Mouse (Mus musculus): ENCODE measurements around the gene Tax1bp1. TPM values are rescaled to one million over a fixed set of nuclear protein-coding genes. Genes with fewer than 3 reads are reported as not detected.

The Tax1bp1 gene
- polyA plus RNA-seq, 1 experiment from 2014 or later, result 161 TPM

GRCm38 (mm10) chr6:52679565-52679964, 34.0 kb upstream of the Tax1bp1 start:
- 84% methylated on average over 9 of the region's 9 CpGs for WGBS
- H3K4me1 ChIP-seq (replicated peaks; ENCODE audit: control insufficient read depth, insufficient read depth, low read length), result peaks cover 4% of the 10 kb centered on the region; the same call in 1 of the 2 replicates

GRCm38 (mm10) chr6:52680458-52681032, 33.0 kb upstream of the Tax1bp1 start:
- no peak overlapping the region for H3K4me2 ChIP-seq (ENCODE audit: low read length)
- ATAC-seq, result no peak
- 58% methylated on average over 8 of the region's 8 CpGs for WGBS
- H3K9ac ChIP-seq (replicated peaks; ENCODE audit: low read depth, low read length), result no peak overlapping the region
- H3K27ac ChIP-seq (ENCODE audit: low read length), result no peak overlapping the region
- no peaks in the 10 kb centered on the region for H3K27me3 ChIP-seq (replicated peaks; ENCODE audit: control insufficient read depth, insufficient read depth, low read length)
- H3K4me1 ChIP-seq (replicated peaks; ENCODE audit: control insufficient read depth, insufficient read depth, low read length), result no peaks in the 10 kb centered on the region
- no peaks in the 10 kb centered on the region for H3K36me3 ChIP-seq (ENCODE audit: control insufficient read depth, insufficient read depth)
- no peaks in the 10 kb centered on the region for H3K9me3 ChIP-seq (ENCODE audit: control insufficient read depth, low read length)
- H3K4me3 ChIP-seq (replicated peaks; ENCODE audit: low read length), result no peak overlapping the region

More at GRCm38 (mm10) chr6:52679565-52679964, 34.0 kb upstream of the Tax1bp1 start:
- no peaks in the 10 kb centered on the region for H3K9me3 ChIP-seq (ENCODE audit: control insufficient read depth, low read length)
- H3K9ac ChIP-seq (replicated peaks; ENCODE audit: low read depth, low read length), result no peak overlapping the region
- H3K27me3 ChIP-seq (replicated peaks; ENCODE audit: control insufficient read depth, insufficient read depth, low read length), result no peaks in the 10 kb centered on the region
- no peak overlapping the region for H3K4me2 ChIP-seq (ENCODE audit: low read length)
- no peak for ATAC-seq
- H3K27ac ChIP-seq (ENCODE audit: low read length), result no peak overlapping the region
- H3K36me3 ChIP-seq (ENCODE audit: control insufficient read depth, insufficient read depth), result no peaks in the 10 kb centered on the region
- H3K4me3 ChIP-seq (replicated peaks; ENCODE audit: low read length), result no peak overlapping the region

- Histone ChIP-seq H3K9ac (replicated peaks; ENCODE audit: low read depth, low read length) (no peak overlapping the region), H3K36me3 (ENCODE audit: control insufficient read depth, insufficient read depth) (no peaks in the 10 kb centered on the region), H3K27ac (ENCODE audit: low read length) (no peak overlapping the region), H3K4me2 (ENCODE audit: low read length) (no peak overlapping the region), H3K9me3 (ENCODE audit: control insufficient read depth, low read length) (no peaks in the 10 kb centered on the region), H3K4me1 (replicated peaks; ENCODE audit: control insufficient read depth, insufficient read depth, low read length) (no peaks in the 10 kb centered on the region), H3K4me3 (replicated peaks; ENCODE audit: low read length) (no peak overlapping the region), H3K27me3 (replicated peaks; ENCODE audit: control insufficient read depth, insufficient read depth, low read length) (no peaks in the 10 kb centered on the region)
- 73% methylated on average over 6 of the region's 6 CpGs for WGBS
- ATAC-seq, result no peak
These were observed 31.6 kb upstream of the Tax1bp1 start for GRCm38 (mm10) chr6:52681847-52682485.

GRCm38 (mm10) chr6:52682607-52683006, 30.9 kb upstream of the Tax1bp1 start:
- Histone ChIP-seq H3K9ac (replicated peaks; ENCODE audit: low read depth, low read length) (no peak overlapping the region), H3K9me3 (ENCODE audit: control insufficient read depth, low read length) (no peaks in the 10 kb centered on the region), H3K4me3 (replicated peaks; ENCODE audit: low read length) (no peak overlapping the region), H3K27me3 (replicated peaks; ENCODE audit: control insufficient read depth, insufficient read depth, low read length) (no peaks in the 10 kb centered on the region), H3K27ac (ENCODE audit: low read length) (no peak overlapping the region), H3K36me3 (ENCODE audit: control insufficient read depth, insufficient read depth) (no peaks in the 10 kb centered on the region), H3K4me1 (replicated peaks; ENCODE audit: control insufficient read depth, insufficient read depth, low read length) (no peaks in the 10 kb centered on the region), H3K4me2 (ENCODE audit: low read length) (no peak overlapping the region)
- ATAC-seq, result no peak
- 87% methylated on average over 3 of the region's 3 CpGs for WGBS

GRCm38 (mm10) chr6:52686901-52687500, 26.5 kb upstream of the Tax1bp1 start:
- WGBS, result 38% methylated on average over 5 of the region's 5 CpGs
- ATAC-seq, result no peak
- H3K9ac ChIP-seq (replicated peaks; ENCODE audit: low read depth, low read length), result no peak overlapping the region
- no peak overlapping the region for H3K4me2 ChIP-seq (ENCODE audit: low read length)
- no peaks in the 10 kb centered on the region for H3K36me3 ChIP-seq (ENCODE audit: control insufficient read depth, insufficient read depth)
- no peak overlapping the region for H3K27ac ChIP-seq (ENCODE audit: low read length)
- no peaks in the 10 kb centered on the region for H3K9me3 ChIP-seq (ENCODE audit: control insufficient read depth, low read length)
- no peak overlapping the region for H3K4me3 ChIP-seq (replicated peaks; ENCODE audit: low read length)
- no peaks in the 10 kb centered on the region for H3K4me1 ChIP-seq (replicated peaks; ENCODE audit: control insufficient read depth, insufficient read depth, low read length)
- no peaks in the 10 kb centered on the region for H3K27me3 ChIP-seq (replicated peaks; ENCODE audit: control insufficient read depth, insufficient read depth, low read length)

GRCm38 (mm10) chr6:52690365-52690764, 23.2 kb upstream of the Tax1bp1 start:
- no peak overlapping the region for H3K9ac ChIP-seq (replicated peaks; ENCODE audit: low read depth, low read length)
- no peak overlapping the region for H3K4me2 ChIP-seq (ENCODE audit: low read length)
- no peak for ATAC-seq
- 89% methylated on average over 3 of the region's 3 CpGs for WGBS
- H3K4me3 ChIP-seq (replicated peaks; ENCODE audit: low read length), result no peak overlapping the region
- H3K36me3 ChIP-seq (ENCODE audit: control insufficient read depth, insufficient read depth), result no peaks in the 10 kb centered on the region
- H3K27me3 ChIP-seq (replicated peaks; ENCODE audit: control insufficient read depth, insufficient read depth, low read length), result no peaks in the 10 kb centered on the region
- no peaks in the 10 kb centered on the region for H3K9me3 ChIP-seq (ENCODE audit: control insufficient read depth, low read length)
- H3K27ac ChIP-seq (ENCODE audit: low read length), result no peak overlapping the region
- H3K4me1 ChIP-seq (replicated peaks; ENCODE audit: control insufficient read depth, insufficient read depth, low read length), result no peaks in the 10 kb centered on the region

GRCm38 (mm10) chr6:52691800-52692199, 21.7 kb upstream of the Tax1bp1 start:
- Histone ChIP-seq H3K9me3 (ENCODE audit: control insufficient read depth, low read length) (no peaks in the 10 kb centered on the region), H3K27ac (ENCODE audit: low read length) (no peak overlapping the region), H3K4me1 (replicated peaks; ENCODE audit: control insufficient read depth, insufficient read depth, low read length) (no peaks in the 10 kb centered on the region), H3K4me2 (ENCODE audit: low read length) (no peak overlapping the region), H3K9ac (replicated peaks; ENCODE audit: low read depth, low read length) (no peak overlapping the region), H3K27me3 (replicated peaks; ENCODE audit: control insufficient read depth, insufficient read depth, low read length) (no peaks in the 10 kb centered on the region), H3K36me3 (ENCODE audit: control insufficient read depth, insufficient read depth) (no peaks in the 10 kb centered on the region), H3K4me3 (replicated peaks; ENCODE audit: low read length) (no peak overlapping the region)
- ATAC-seq, result no peak
- 86% methylated on average over 4 of the region's 5 CpGs for WGBS

GRCm38 (mm10) chr6:52692451-52693063, 21.0 kb upstream of the Tax1bp1 start:
- Histone ChIP-seq H3K27me3 (replicated peaks; ENCODE audit: control insufficient read depth, insufficient read depth, low read length) (no peaks in the 10 kb centered on the region), H3K27ac (ENCODE audit: low read length) (no peak overlapping the region), H3K36me3 (ENCODE audit: control insufficient read depth, insufficient read depth) (no peaks in the 10 kb centered on the region), H3K4me2 (ENCODE audit: low read length) (no peak overlapping the region), H3K9ac (replicated peaks; ENCODE audit: low read depth, low read length) (no peak overlapping the region), H3K9me3 (ENCODE audit: control insufficient read depth, low read length) (no peaks in the 10 kb centered on the region), H3K4me3 (replicated peaks; ENCODE audit: low read length) (no peak overlapping the region), H3K4me1 (replicated peaks; ENCODE audit: control insufficient read depth, insufficient read depth, low read length) (no peaks in the 10 kb centered on the region)
- 74% methylated on average over 6 of the region's 6 CpGs for WGBS
- no peak for ATAC-seq

- H3K4me1 ChIP-seq (replicated peaks; ENCODE audit: control insufficient read depth, insufficient read depth, low read length), result no peaks in the 10 kb centered on the region
- H3K4me3 ChIP-seq (replicated peaks; ENCODE audit: low read length), result no peak overlapping the region
- H3K27me3 ChIP-seq (replicated peaks; ENCODE audit: control insufficient read depth, insufficient read depth, low read length), result no peaks in the 10 kb centered on the region
- H3K27ac ChIP-seq (ENCODE audit: low read length), result no peak overlapping the region
- no peak for ATAC-seq
- WGBS, result 63% methylated on average over 4 of the region's 4 CpGs
- H3K9me3 ChIP-seq (ENCODE audit: control insufficient read depth, low read length), result no peaks in the 10 kb centered on the region
- no peak overlapping the region for H3K9ac ChIP-seq (replicated peaks; ENCODE audit: low read depth, low read length)
- H3K36me3 ChIP-seq (ENCODE audit: control insufficient read depth, insufficient read depth), result no peaks in the 10 kb centered on the region
- no peak overlapping the region for H3K4me2 ChIP-seq (ENCODE audit: low read length)
These were observed 15.5 kb upstream of the Tax1bp1 start for GRCm38 (mm10) chr6:52697964-52698535.

All from forebrain, embryonic 16.5 days (tissue).